Mouse (Mus musculus) lung, adult 2 months (tissue): ENCODE data around the gene Clybl. TPM values are rescaled to one million over a fixed set of nuclear protein-coding genes. Genes with fewer than 3 reads are reported as not detected.

ENCODE experiments used
- DNase-seq: peaks from one replicate; pipeline ENCODE4 v3.0.0; 2022
- H3K4me1 ChIP-seq: fragments of 200-500 bp; 2 replicates; pipeline ENCODE4 v1.6.1; 2011; ENCODE audit warnings: low read length; ENCODE audit not compliant: control insufficient read depth, insufficient read depth
- H3K4me3 ChIP-seq: fragments of 200-500 bp; replicated peaks from 2 replicates; pipeline ENCODE3; 2011; ENCODE audit warnings: low read depth, mild to moderate bottlenecking, control low read depth, low read length; ENCODE audit errors: extremely low read depth
- CTCF ChIP-seq: fragments of 200-500 bp; IDR thresholded peaks from 2 replicates; pipeline ENCODE4 v1.5.1; 2011; ENCODE audit warnings: mild to moderate bottlenecking, low read length, control low read depth; ENCODE audit not compliant: insufficient read depth
- POLR2A ChIP-seq: fragments of 200-500 bp; IDR thresholded peaks from 2 replicates; pipeline ENCODE4 v1.6.1; 2011; ENCODE audit warnings: low read depth, mild to moderate bottlenecking, control low read depth, low read length, borderline replicate concordance; ENCODE audit errors: extremely low read depth
- WGBS: fragments of 180-500 bp; shearing (Covaris S2); methylation state at CpG from one replicate; pipeline ENCODE4 v1.1.7; 2018; 5-methylcytosine and 5-hydroxymethylcytosine counted together
- polyA plus RNA-seq: library from polyadenylated mRNA; depleted of rRNA; stranded (reverse); fragments of >200 nt; gene quantifications from 2 replicates; pipeline ENCODE4 v1.2.3, GENCODE M21; 2012

Clybl gene
- polyA plus RNA-seq, 1 experiment, result 5.8 TPM

- 39% methylated on average over 4 of the region's 4 CpGs for WGBS
- no peak for DNase-seq
- Histone ChIP-seq H3K4me1 (no peaks in the 10 kb centered on the region), H3K4me3 (no peak overlapping the region)
- TF ChIP-seq CTCF (no peak), POLR2A (no peak)
These were observed 234.8 kb downstream of the Clybl start for GRCm38 (mm10) chr14:122416166-122416771.

- no peak overlapping the region for H3K4me3 ChIP-seq
- TF ChIP-seq POLR2A, result no peak
- TF ChIP-seq CTCF, result no peak
- no peaks in the 10 kb centered on the region for H3K4me1 ChIP-seq
- 74% methylated on average over 3 of the region's 3 CpGs for WGBS
- DNase-seq, result no peak
These were observed 242.9 kb downstream of the Clybl start for GRCm38 (mm10) chr14:122424441-122424840.

- WGBS, result 36% methylated on average over 10 of the region's 10 CpGs
- no peak for TF ChIP-seq CTCF
- TF ChIP-seq POLR2A, result no peak
These were observed 245.2 kb downstream of the Clybl start for GRCm38 (mm10) chr14:122426529-122427203.

GRCm38 (mm10) chr14:122427204-122427560 lies 245.7 kb downstream of the Clybl start:
- Histone ChIP-seq H3K4me1 (no peaks in the 10 kb centered on the region), H3K4me3 (no peak overlapping the region)
- TF ChIP-seq CTCF (no peak), POLR2A (no peak)
- WGBS, result 32% methylated on average over 8 of the region's 8 CpGs
- DNase-seq, result no peak

More at GRCm38 (mm10) chr14:122426529-122427203, 245.2 kb downstream of the Clybl start:
- no peaks in the 10 kb centered on the region for H3K4me1 ChIP-seq
- DNase-seq, result no peak
- H3K4me3 ChIP-seq, result no peak overlapping the region

- 80% methylated on average over 3 of the region's 3 CpGs for WGBS
- no peak for DNase-seq
- no peak for TF ChIP-seq POLR2A
- no peak for TF ChIP-seq CTCF
These were observed 246.2 kb downstream of the Clybl start for GRCm38 (mm10) chr14:122427654-122428053.

GRCm38 (mm10) chr14:122432558-122432957 lies 251.1 kb downstream of the Clybl start:
- H3K4me1 ChIP-seq, result no peaks in the 10 kb centered on the region; the same call in 1 of the 2 replicates
- TF ChIP-seq CTCF (no peak), POLR2A (no peak)
- H3K4me3 ChIP-seq, result no peak overlapping the region
- 34% methylated on average over 3 of the region's 3 CpGs for WGBS
- no peak for DNase-seq

More at GRCm38 (mm10) chr14:122427654-122428053, 246.2 kb downstream of the Clybl start:
- no peak overlapping the region for H3K4me3 ChIP-seq
- H3K4me1 ChIP-seq, result no peaks in the 10 kb centered on the region; the same call in 1 of the 2 replicates

GRCm38 (mm10) chr14:122434039-122434438 lies 252.5 kb downstream of the Clybl start:
- Histone ChIP-seq H3K4me3 (no peak overlapping the region), H3K4me1 (no peaks in the 10 kb centered on the region; the same call in 1 of the 2 replicates)
- 89% methylated on average over 10 of the region's 10 CpGs for WGBS
- DNase-seq, result no peak
- TF ChIP-seq CTCF (no peak), POLR2A (no peak)

- no peaks in the 10 kb centered on the region; the same call in 1 of the 2 replicates for H3K4me1 ChIP-seq
- no peak for TF ChIP-seq POLR2A
- TF ChIP-seq CTCF, result no peak
- 62% methylated on average over 10 of the region's 10 CpGs for WGBS
- no peak for DNase-seq
- no peak overlapping the region for H3K4me3 ChIP-seq
These were observed 255.3 kb downstream of the Clybl start for GRCm38 (mm10) chr14:122436850-122437249.

GRCm38 (mm10) chr14:122449601-122450495 lies 268.3 kb downstream of the Clybl start:
- no peak overlapping the region for H3K4me3 ChIP-seq
- TF ChIP-seq POLR2A (no peak), CTCF (no peak)
- WGBS, result 13% methylated on average over 29 of the region's 29 CpGs
- H3K4me1 ChIP-seq, result peaks cover 2% of the 10 kb centered on the region; the same call in 1 of the 2 replicates
- DNase-seq, result no peak

- DNase-seq, result peak; percentile 48
- H3K4me3 ChIP-seq, result no peak within 1 kb of the TSS
- no peak for TF ChIP-seq POLR2A
- TF ChIP-seq CTCF, result no peak
- peaks cover 2% of the 10 kb centered on the region; the same call in 1 of the 2 replicates for H3K4me1 ChIP-seq
- 1% methylated on average over 59 of the region's 59 CpGs for WGBS
These were observed 269.2 kb downstream of the Clybl start, which contains the start of gene Gm5089 for GRCm38 (mm10) chr14:122450496-122451382. Gene Gm5089 (minus strand): TSS chr14:122451115.
